Mouse (Mus musculus): ENCODE results near the gene Skiv2l. TPM values are rescaled to one million over a fixed set of nuclear protein-coding genes. Genes with fewer than 3 reads are reported as not detected.

Skiv2l gene
- 61.6 and 64.3 TPM in 2 replicates for polyA plus RNA-seq (2016; fragmentation: Nextera tagmentation; extraction: Ambion mirVana)

DNA sequence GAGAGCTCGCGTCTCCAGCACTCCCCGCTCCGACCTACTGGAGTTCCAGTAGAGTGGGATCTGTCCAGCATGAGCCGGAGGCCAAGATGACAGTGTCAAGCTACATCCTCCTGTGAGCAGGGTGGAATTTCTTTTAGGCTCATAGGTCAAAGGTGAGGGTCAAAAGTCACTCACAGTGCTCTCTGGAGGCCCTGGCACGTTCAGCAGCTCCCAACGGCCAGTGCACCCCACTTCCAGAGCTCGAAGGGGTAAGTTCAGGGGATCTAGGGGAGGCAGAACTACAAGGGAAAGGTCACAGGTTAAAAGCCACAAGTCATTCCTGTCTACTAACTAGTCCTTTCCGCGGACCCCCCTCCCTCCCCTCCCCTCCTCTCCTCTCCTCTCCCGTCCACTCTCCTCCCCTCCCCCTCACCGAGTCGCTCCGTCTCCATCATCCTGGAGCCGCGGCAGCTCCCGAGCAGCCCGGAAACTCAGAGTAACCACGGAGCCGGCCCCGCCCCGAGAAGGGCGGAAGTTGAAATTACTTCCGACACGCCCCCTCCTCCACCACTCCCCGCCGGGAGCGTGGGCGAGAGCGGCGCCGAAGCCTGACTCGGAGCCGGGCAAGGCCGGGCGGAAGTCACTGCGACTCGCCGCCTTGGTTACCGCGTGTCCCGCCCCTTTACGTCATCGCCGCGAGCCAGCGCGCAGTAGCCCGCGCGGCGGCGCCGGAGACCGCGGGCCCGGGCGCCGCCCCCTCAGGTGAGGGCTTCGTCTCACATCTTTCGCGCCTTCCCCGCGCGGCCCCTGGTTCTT is at the start of gene Skiv2l, which contains the start of gene Nelfe:
Gene Skiv2l, minus strand, starts transcription at position 489 of the 795 bp plus-strand sequence.
Gene Nelfe, plus strand, starts transcription at position 670 of the 795 bp plus-strand sequence.
- H3K9me3 ChIP-seq = no peaks in the 10 kb centered on the region
- ATAC-seq (ENCODE audit: insufficient number of reproducible peaks, insufficient read depth, low FRiP score, low TSS enrichment) = peak; percentile 94
- no peaks in the 10 kb centered on the region for H3K27me3 ChIP-seq
- peaks cover 59% of the 10 kb centered on the region for H3K36me3 ChIP-seq
- under 1% methylated on average over 61 of the region's 65 CpGs for WGBS
- H3K27ac ChIP-seq = peak within 1 kb of the TSS; percentile 24; the same call in 1 of the 2 replicates
- peak within 1 kb of the TSS; percentile 70 for H3K9ac ChIP-seq
- peak within 1 kb of the TSS; percentile 61 for H3K4me3 ChIP-seq
- peak within 1 kb of the TSS; percentile 83 for H3K4me2 ChIP-seq (replicated peaks)
- H3K4me1 ChIP-seq = peaks cover 17% of the 10 kb centered on the region

DNA sequence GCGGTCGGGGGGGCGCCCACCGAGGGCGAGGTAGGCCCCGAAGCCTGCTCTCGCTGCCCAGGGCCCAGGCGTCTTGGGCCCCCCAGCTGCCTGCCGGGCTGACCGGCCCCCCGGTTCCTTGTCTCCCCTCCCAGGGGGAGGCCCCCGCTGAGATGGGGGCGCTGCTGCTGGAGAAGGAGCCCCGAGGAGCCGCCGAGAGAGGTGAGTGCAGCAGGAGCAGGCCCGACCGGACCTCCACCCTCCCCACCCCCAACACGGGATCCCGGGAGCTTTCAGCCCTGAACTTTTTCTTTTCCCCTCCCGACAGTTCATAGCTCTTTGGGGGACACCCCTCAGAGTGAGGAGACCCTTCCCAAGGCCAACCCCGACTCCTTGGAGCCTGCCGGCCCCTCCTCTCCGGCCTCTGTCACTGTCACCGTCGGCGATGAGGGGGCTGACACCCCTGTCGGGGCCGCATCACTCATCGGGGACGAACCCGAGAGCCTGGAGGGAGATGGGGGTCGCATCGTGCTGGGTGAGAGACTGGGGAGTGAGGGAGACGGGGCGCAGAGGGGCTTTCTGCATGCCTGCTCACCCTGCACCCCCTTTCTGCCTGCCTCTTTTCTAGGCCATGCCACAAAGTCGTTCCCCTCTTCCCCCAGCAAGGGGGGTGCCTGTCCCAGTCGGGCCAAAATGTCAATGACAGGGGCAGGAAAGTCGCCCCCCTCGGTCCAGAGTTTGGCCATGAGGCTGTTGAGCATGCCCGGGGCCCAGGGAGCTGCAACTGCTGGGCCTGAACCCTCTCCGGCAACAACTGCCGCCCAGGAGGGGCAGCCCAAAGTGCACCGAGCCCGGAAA is 49.3 kb upstream of the Skiv2l start:
- ATAC-seq (ENCODE audit: insufficient number of reproducible peaks, insufficient read depth, low FRiP score, low TSS enrichment) = no peak
- 0 out of 2 replicates have a peak, but pooled peaks cover 4% of the 10 kb centered on the region for H3K9me3 ChIP-seq
- WGBS = under 1% methylated on average over 41 of the region's 45 CpGs
- peak overlapping the region; percentile 96 for H3K27ac ChIP-seq
- H3K36me3 ChIP-seq = peaks cover 34% of the 10 kb centered on the region
- peak overlapping the region; percentile 99 for H3K4me3 ChIP-seq
- peak overlapping the region; percentile 97 for H3K4me2 ChIP-seq (replicated peaks)
- H3K27me3 ChIP-seq = no peaks in the 10 kb centered on the region
- H3K4me1 ChIP-seq = peaks cover 31% of the 10 kb centered on the region
- peak overlapping the region; percentile 98 for H3K9ac ChIP-seq

DNA sequence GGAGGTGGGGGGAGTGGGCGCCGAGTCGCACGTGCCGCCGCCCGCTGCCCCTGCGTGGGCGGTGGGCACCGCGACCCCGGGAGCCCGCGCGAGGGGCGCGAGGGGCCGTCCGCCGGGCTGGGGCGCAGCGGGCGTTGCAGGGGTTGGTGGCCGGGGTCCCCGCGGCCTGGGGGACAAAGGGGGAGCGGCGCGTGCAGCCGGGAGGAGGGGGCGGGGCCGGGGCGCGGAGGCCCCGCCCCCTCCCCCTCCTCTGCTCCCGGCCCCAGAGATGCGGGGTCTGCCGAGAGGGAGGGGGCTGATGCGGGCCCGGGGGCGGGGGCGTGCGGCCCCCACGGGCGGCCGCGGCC is 48.7 kb upstream of the Skiv2l start:
- H3K36me3 ChIP-seq = peaks cover 30% of the 10 kb centered on the region
- ATAC-seq (ENCODE audit: insufficient number of reproducible peaks, insufficient read depth, low FRiP score, low TSS enrichment) = no peak
- H3K4me1 ChIP-seq = peaks cover 34% of the 10 kb centered on the region
- under 1% methylated on average over 16 of the region's 47 CpGs for WGBS
- 0 out of 2 replicates have a peak, but pooled peaks cover 4% of the 10 kb centered on the region for H3K9me3 ChIP-seq
- H3K4me3 ChIP-seq = peak overlapping the region; percentile 99
- H3K27ac ChIP-seq = peak overlapping the region; percentile 96
- H3K4me2 ChIP-seq (replicated peaks) = peak overlapping the region; percentile 97
- peak overlapping the region; percentile 98 for H3K9ac ChIP-seq
- no peaks in the 10 kb centered on the region for H3K27me3 ChIP-seq

DNA sequence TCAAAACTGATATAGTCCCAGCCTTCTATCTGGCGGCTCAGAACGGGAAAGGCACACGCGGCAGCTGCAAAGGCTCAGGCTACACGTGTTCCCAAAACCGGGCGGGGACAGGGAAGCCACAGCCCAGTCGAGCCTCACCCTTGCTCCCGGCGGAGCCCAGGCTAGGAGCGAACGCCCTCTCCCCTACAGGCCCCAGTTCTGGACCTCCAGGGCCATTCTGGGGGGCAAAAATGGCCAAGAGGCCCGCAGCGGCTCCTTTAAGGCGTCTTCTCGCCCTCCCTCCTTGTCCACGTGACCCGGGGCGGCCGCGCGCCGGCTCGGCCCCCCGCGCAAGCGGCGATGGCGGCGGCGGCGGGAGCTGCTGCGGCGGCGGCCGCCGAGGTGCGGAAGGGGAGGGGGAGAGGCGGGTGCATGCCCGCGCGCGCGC is 48.2 kb upstream of the Skiv2l start, which contains the start of the genes C2 and Ehmt2:
Gene C2, minus strand, starts transcription at position 106 of the 427 bp plus-strand sequence.
Gene Ehmt2, plus strand, starts transcription at position 310 of the 427 bp plus-strand sequence.
- peaks cover 35% of the 10 kb centered on the region for H3K4me1 ChIP-seq
- peak; percentile 17; the same call in 1 of the 2 replicates for ATAC-seq (ENCODE audit: insufficient number of reproducible peaks, insufficient read depth, low FRiP score, low TSS enrichment)

DNA sequence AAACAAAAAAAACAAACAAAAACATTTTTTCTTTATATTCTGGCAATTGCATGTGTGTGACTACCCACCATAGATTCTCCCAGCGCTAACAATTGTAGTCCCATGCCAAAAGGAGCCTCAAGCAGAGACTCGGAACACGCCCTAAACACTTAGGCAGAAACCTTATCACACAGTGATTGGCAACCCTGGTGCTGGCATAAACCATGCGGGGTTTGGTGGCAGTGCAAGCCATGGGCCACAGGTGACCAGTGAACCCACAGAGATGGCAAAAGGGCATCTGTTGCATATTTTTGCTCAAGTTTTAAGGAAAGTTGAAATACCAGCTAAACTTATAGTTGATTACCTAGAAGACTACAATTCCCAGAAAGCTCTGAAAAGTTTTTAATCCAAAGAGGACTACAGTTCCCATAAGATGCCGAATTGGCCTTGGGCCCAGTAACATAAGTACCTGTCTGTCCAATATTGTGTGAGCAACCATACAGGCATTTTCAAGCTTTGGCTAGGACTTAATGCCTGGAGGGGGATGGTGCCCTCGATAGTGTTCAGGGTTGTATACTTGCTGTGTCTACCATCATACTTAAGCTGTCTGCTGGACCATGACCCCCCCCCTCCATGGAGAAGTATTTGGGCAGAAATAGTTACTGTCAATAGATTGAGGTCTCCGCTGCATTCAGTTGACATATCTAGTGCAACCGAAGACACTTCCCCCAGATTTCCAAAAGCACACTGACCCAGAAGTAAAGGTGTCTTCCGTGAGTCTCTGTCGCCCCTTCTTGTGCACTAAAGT is 47.6 kb upstream of the Skiv2l start:
- peak overlapping the region; percentile 97 for H3K4me2 ChIP-seq (replicated peaks)
- no peaks in the 10 kb centered on the region for H3K27me3 ChIP-seq
- H3K9ac ChIP-seq = peak overlapping the region; percentile 98
- H3K4me3 ChIP-seq = peak overlapping the region; percentile 99
- H3K36me3 ChIP-seq = peaks cover 18% of the 10 kb centered on the region
- peak overlapping the region; percentile 96 for H3K27ac ChIP-seq
- H3K9me3 ChIP-seq = 0 out of 2 replicates have a peak, but pooled peaks cover 4% of the 10 kb centered on the region
- 23% methylated on average over 10 of the region's 10 CpGs for WGBS
- peaks cover 35% of the 10 kb centered on the region for H3K4me1 ChIP-seq
- ATAC-seq (ENCODE audit: insufficient number of reproducible peaks, insufficient read depth, low FRiP score, low TSS enrichment) = no peak

More for the DNA sequence above, 48.2 kb upstream of the Skiv2l start, which contains the start of the genes C2 and Ehmt2:
- H3K9ac ChIP-seq = peak within 1 kb of the TSS; percentile 98
- peak within 1 kb of the TSS; percentile 99 for H3K4me3 ChIP-seq
- under 1% methylated on average over 37 of the region's 44 CpGs for WGBS
- H3K9me3 ChIP-seq = 0 out of 2 replicates have a peak, but pooled peaks cover 4% of the 10 kb centered on the region
- H3K4me2 ChIP-seq (replicated peaks) = peak within 1 kb of the TSS; percentile 97
- no peaks in the 10 kb centered on the region for H3K27me3 ChIP-seq
- H3K27ac ChIP-seq = peak within 1 kb of the TSS; percentile 96
- H3K36me3 ChIP-seq = peaks cover 24% of the 10 kb centered on the region

DNA sequence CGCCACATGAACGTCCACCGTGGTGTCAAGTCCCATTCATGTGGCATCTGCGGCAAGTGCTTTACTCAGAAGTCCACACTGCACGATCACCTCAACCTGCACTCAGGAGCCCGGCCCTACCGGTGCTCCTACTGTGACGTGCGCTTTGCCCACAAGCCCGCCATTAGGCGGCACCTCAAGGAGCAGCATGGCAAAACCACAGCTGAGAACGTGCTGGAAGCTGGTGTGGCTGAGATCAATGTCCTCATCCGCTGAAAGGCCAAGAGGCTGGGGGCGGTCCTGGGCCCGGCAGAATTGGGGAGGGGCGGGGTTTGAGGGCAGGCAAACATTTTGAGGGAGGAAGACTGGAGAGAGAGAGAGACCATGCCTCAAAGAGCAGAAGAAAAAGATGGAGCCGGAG is 46.4 kb upstream of the Skiv2l start:
- Histone ChIP-seq H3K36me3 (peaks cover 10% of the 10 kb centered on the region), H3K4me3 (peak overlapping the region; percentile 83; the same call in 1 of the 2 replicates), H3K27ac (no peak overlapping the region), H3K27me3 (no peaks in the 10 kb centered on the region), H3K4me2 (replicated peaks) (peak overlapping the region; percentile 97), H3K9me3 (0 out of 2 replicates have a peak, but pooled peaks cover 4% of the 10 kb centered on the region), H3K9ac (no peak overlapping the region), H3K4me1 (peaks cover 35% of the 10 kb centered on the region)
- 88% methylated on average over 17 of the region's 17 CpGs for WGBS
- ATAC-seq (ENCODE audit: insufficient number of reproducible peaks, insufficient read depth, low FRiP score, low TSS enrichment) = no peak

DNA sequence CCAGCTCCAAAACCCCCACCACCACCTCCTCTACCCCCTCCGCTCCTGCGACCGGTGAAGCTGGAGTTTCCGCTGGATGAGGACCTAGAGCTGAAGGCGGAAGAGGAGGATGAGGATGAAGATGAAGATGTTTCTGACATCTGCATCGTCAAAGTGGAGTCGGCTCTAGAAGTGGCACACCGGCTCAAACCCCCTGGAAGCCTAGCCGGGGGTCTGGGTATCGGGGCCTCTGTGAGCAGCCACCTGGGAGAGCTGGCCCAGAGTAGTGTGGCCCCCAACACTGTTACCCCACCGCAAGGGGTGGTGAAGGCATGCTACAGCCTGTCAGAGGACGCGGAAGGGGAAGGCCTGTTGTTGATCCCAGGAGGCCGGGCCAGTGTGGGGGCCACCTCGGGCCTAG is 45.7 kb upstream of the Skiv2l start:
- peaks cover 35% of the 10 kb centered on the region for H3K4me1 ChIP-seq
- peak overlapping the region; percentile 95 for H3K9ac ChIP-seq
- peak overlapping the region; percentile 97 for H3K4me2 ChIP-seq (replicated peaks)
- H3K27ac ChIP-seq = peak overlapping the region; percentile 95
- WGBS = 92% methylated on average over 15 of the region's 15 CpGs
- no peak for ATAC-seq (ENCODE audit: insufficient number of reproducible peaks, insufficient read depth, low FRiP score, low TSS enrichment)
- peaks cover 9% of the 10 kb centered on the region for H3K36me3 ChIP-seq
- no peaks in the 10 kb centered on the region for H3K27me3 ChIP-seq
- H3K9me3 ChIP-seq = 0 out of 2 replicates have a peak, but pooled peaks cover 4% of the 10 kb centered on the region
- peak overlapping the region; percentile 83 for H3K4me3 ChIP-seq

DNA sequence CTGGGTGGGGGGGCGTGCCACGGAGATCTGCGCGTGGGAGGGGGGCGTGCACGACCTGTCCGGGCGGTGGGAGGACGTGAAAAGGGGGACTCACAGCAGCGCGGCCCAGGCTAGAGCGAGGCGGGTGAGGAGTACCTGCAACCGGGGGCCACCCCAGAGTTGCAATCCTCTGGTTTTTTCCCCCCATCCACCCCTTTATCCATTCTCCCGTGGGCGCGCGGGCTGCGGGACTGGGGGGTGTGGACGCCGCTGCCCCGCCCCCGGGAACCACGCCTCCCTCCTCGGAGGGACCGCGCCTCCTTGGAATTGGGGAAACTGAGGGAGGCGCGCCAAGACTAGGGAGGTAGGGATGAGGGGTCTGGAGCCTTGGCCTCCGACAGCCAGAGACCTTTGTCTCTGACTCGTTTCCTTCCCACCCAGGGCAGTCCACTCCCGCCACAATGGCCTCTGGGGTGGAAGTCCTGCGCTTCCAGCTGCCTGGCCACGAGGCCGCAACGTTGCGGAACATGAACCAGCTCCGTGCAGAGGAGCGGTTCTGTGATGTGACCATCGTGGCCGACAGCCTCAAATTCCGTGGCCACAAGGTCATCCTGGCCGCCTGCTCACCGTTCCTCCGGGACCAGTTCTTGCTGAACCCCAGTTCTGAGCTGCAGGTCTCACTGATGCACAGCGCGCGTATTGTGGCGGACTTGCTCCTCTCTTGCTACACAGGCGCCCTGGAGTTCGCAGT is 45.0 kb upstream of the Skiv2l start:
- H3K4me2 ChIP-seq (replicated peaks) = peak overlapping the region; percentile 97
- no peaks in the 10 kb centered on the region for H3K27me3 ChIP-seq
- peaks cover 29% of the 10 kb centered on the region for H3K4me1 ChIP-seq
- 6% methylated on average over 48 of the region's 51 CpGs for WGBS
- H3K27ac ChIP-seq = peak overlapping the region; percentile 95
- ATAC-seq (ENCODE audit: insufficient number of reproducible peaks, insufficient read depth, low FRiP score, low TSS enrichment) = no peak
- H3K36me3 ChIP-seq = peaks cover 9% of the 10 kb centered on the region
- peak overlapping the region; percentile 83 for H3K4me3 ChIP-seq
- 0 out of 2 replicates have a peak, but pooled peaks cover 4% of the 10 kb centered on the region for H3K9me3 ChIP-seq
- peak overlapping the region; percentile 95 for H3K9ac ChIP-seq

DNA sequence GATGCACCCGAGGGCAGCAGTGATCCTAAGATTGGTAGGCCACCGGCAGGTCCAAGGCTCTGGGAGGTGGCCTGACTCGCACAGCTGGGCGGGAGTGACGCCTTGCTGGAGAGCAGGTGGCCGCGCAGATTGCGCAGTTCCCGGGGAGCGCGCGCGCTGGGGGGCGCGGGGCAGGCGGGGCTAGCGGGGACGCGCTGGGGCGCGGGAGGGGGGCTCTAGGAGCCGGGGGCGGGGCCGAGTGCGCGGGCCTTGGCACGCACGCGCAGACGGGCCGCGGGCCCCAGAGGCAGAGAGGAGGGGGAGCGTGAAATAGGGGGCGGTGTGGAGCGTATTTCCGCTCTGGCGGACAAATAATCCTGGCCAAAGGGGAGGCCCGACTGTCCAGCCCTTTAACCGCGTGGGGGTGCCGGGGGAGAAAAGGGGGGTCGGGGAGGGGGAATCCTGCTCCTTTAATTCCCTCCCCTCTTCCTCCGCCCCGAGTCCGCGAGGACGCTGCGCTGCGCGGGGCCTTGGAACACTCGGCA is 44.1 kb upstream of the Skiv2l start:
- Histone ChIP-seq H3K36me3 (peaks cover 9% of the 10 kb centered on the region), H3K4me3 (peak overlapping the region; percentile 83), H3K27me3 (no peaks in the 10 kb centered on the region), H3K4me2 (replicated peaks) (peak overlapping the region; percentile 97), H3K4me1 (peaks cover 29% of the 10 kb centered on the region), H3K9me3 (0 out of 2 replicates have a peak, but pooled peaks cover 4% of the 10 kb centered on the region), H3K9ac (peak overlapping the region; percentile 95), H3K27ac (peak overlapping the region; percentile 95)
- under 1% methylated on average over 49 of the region's 51 CpGs for WGBS
- ATAC-seq (ENCODE audit: insufficient number of reproducible peaks, insufficient read depth, low FRiP score, low TSS enrichment) = peak; percentile 86

All from embryonic facial prominence, embryonic 12.5 days (tissue).